Mouse (Mus musculus): ENCODE results near the gene Plekhm2. TPM values are rescaled to one million over a fixed set of nuclear protein-coding genes. Genes with fewer than 3 reads are reported as not detected.
A peak's percentile ranks its signal among the peaks of the same experiment; 100 is the strongest.

Gene Plekhm2
- polyA plus RNA-seq, 1 experiment from 2014 or later: 3.0 TPM

DNA sequence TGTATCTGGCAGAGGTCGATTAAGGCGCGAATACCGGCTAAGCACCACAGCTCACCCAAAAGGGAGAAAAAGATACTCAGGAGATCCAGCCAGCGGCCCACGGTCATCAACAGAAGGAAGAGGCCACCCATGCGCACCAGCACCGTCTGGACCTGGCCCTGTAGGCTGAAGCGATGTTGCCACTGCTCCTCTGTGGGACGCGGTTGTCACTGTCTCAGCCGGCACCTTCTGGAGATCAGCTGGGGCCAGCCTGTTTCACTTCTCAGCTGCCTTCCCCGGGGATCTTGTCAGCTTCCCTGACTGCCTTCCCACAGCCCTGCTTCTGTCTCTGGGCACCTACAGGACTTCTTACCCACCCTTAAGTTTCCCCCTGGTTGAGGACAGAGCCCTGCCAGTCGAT lies 49.8 kb downstream of the Plekhm2 start:
- Histone ChIP-seq H3K27me3 (ENCODE audit: control insufficient read depth, insufficient read depth, low read length) (no peaks in the 10 kb centered on the region; the same call in 1 of the 2 replicates), H3K36me3 (ENCODE audit: control insufficient read depth, insufficient read depth, low read length) (no peaks in the 10 kb centered on the region), H3K4me2 (no peak overlapping the region), H3K9ac (ENCODE audit: low read length) (no peak overlapping the region), H3K4me1 (ENCODE audit: control insufficient read depth, insufficient read depth, low read length) (peaks cover 5% of the 10 kb centered on the region), H3K27ac (ENCODE audit: low read depth, low read length) (no peak overlapping the region), H3K9me3 (ENCODE audit: control insufficient read depth, low read length) (no peaks in the 10 kb centered on the region), H3K4me3 (ENCODE audit: low read depth, low read length) (no peak overlapping the region)
- 86% methylated on average over 14 of the region's 14 CpGs for WGBS
- DNase-seq (ENCODE audit: low spot score, missing footprints) (peak; percentile 69), ATAC-seq (ENCODE audit: low FRiP score) (no peak)

DNA sequence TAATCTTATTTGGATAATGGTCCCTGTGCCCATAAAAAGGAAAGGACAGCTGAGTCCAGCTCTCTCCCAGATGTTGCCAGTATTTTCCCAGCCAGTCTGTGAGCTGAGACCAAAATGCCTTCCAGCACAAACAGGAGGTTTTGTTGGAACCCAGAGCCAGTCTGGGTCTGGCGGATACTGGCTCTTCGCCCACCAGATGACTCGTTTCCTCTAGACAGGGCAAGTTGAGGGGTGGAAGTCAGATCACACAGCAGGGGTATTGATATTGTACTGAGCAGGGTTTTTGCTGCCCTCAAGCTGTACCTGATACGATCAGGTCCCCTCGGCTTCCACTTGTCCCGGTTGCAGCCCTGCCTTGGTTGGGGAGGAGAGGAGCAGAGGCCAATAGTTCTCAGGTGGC lies 55.2 kb downstream of the Plekhm2 start:
- WGBS: 81% methylated on average over 6 of the region's 6 CpGs
- DNase-seq (ENCODE audit: low spot score, missing footprints): peak; percentile 10
- no peak for ATAC-seq (ENCODE audit: low FRiP score)
- Histone ChIP-seq H3K4me3 (ENCODE audit: low read depth, low read length) (no peak overlapping the region), H3K36me3 (ENCODE audit: control insufficient read depth, insufficient read depth, low read length) (no peaks in the 10 kb centered on the region), H3K4me2 (no peak overlapping the region), H3K27ac (ENCODE audit: low read depth, low read length) (no peak overlapping the region), H3K9ac (ENCODE audit: low read length) (no peak overlapping the region), H3K9me3 (ENCODE audit: control insufficient read depth, low read length) (no peaks in the 10 kb centered on the region), H3K27me3 (ENCODE audit: control insufficient read depth, insufficient read depth, low read length) (no peaks in the 10 kb centered on the region), H3K4me1 (ENCODE audit: control insufficient read depth, insufficient read depth, low read length) (no peaks in the 10 kb centered on the region)

DNA sequence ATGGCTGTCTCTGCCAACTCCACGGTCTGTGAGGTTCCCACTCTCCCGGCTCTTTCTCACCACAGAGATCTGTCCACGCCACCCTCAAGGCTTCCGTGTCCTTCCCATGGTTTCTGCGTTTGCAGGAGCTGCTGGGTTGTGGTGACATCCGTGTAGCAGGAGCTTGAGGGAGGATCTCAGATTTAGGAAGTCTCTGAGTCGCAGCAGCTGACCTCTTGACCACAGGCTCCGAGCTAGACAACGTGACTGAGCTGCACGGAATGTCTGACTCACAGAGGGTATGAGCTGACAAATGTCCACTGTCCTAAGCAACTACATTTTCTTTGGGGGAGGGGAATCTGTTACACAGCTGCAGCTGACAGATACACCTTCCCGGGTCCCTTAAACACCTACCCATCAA lies 58.8 kb downstream of the Plekhm2 start, which contains the start of gene Fblim1:
TSS of gene Fblim1 (minus strand) at position 236 of the 400 bp plus-strand sequence.
- Histone ChIP-seq H3K4me2 (no peak within 1 kb of the TSS), H3K36me3 (ENCODE audit: control insufficient read depth, insufficient read depth, low read length) (no peaks in the 10 kb centered on the region), H3K27ac (ENCODE audit: low read depth, low read length) (no peak within 1 kb of the TSS), H3K9ac (ENCODE audit: low read length) (no peak within 1 kb of the TSS), H3K4me1 (ENCODE audit: control insufficient read depth, insufficient read depth, low read length) (no peaks in the 10 kb centered on the region), H3K9me3 (ENCODE audit: control insufficient read depth, low read length) (no peaks in the 10 kb centered on the region), H3K4me3 (ENCODE audit: low read depth, low read length) (no peak within 1 kb of the TSS), H3K27me3 (ENCODE audit: control insufficient read depth, insufficient read depth, low read length) (no peaks in the 10 kb centered on the region)
- ATAC-seq (ENCODE audit: low FRiP score) (no peak), DNase-seq (ENCODE audit: low spot score, missing footprints) (no peak)
- 83% methylated on average over 11 of the region's 11 CpGs for WGBS

DNA sequence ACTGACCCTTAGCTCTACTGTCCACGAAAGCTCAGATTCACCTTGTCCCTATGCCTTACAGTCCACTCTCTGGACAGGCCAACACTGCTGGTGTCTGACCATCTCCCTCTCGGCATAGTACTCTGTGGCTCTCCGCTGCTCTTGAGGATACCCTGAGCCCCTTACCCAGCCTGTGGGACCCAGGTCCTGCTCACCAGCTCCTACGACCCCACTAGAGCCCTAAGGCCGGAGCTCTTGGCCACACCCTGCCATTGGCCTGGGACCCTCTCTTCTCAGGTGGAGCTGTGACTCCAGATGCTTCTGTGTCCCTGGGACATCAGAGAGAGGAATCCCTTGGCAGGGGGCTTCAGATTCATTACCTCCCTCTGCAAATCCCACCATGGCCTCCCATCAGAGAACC lies 59.3 kb downstream of the Plekhm2 start:
- ATAC-seq (ENCODE audit: low FRiP score) (no peak), DNase-seq (ENCODE audit: low spot score, missing footprints) (no peak)
- Histone ChIP-seq H3K4me2 (no peak overlapping the region), H3K9ac (ENCODE audit: low read length) (no peak overlapping the region), H3K36me3 (ENCODE audit: control insufficient read depth, insufficient read depth, low read length) (no peaks in the 10 kb centered on the region), H3K4me3 (ENCODE audit: low read depth, low read length) (no peak overlapping the region), H3K4me1 (ENCODE audit: control insufficient read depth, insufficient read depth, low read length) (no peaks in the 10 kb centered on the region), H3K27me3 (ENCODE audit: control insufficient read depth, insufficient read depth, low read length) (no peaks in the 10 kb centered on the region), H3K27ac (ENCODE audit: low read depth, low read length) (no peak overlapping the region), H3K9me3 (ENCODE audit: control insufficient read depth, low read length) (no peaks in the 10 kb centered on the region)
- WGBS: 92% methylated on average over 5 of the region's 5 CpGs

DNA sequence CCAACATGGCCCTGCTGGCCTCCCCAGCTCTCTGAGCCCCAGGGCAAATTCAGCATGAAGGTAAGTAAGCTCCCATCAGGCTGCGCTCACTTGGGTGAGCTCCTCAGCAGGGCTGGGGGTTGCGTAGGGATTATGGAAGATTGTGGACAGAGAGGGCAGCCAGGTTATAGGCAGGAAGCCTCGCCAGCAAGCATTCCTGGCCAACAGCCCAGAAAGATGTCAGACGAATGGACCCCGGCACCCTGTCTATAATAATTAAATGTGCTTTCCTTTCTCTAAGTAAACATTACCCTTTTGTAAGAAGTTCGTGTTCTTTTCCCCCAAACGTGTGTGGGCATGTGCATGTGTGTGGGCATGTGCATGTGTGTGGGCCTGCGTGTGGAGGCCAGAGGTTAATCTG lies 60.2 kb downstream of the Plekhm2 start:
- H3K4me3 ChIP-seq (ENCODE audit: low read depth, low read length): no peak overlapping the region
- DNase-seq (ENCODE audit: low spot score, missing footprints) (no peak), ATAC-seq (ENCODE audit: low FRiP score) (no peak)
- H3K4me2 ChIP-seq: no peak overlapping the region
- peaks cover 6% of the 10 kb centered on the region for H3K27me3 ChIP-seq (ENCODE audit: control insufficient read depth, insufficient read depth, low read length)
- no peaks in the 10 kb centered on the region for H3K36me3 ChIP-seq (ENCODE audit: control insufficient read depth, insufficient read depth, low read length)
- H3K4me1 ChIP-seq (ENCODE audit: control insufficient read depth, insufficient read depth, low read length): peaks cover 4% of the 10 kb centered on the region
- no peak overlapping the region for H3K9ac ChIP-seq (ENCODE audit: low read length)
- 75% methylated on average over 8 of the region's 8 CpGs for WGBS
- no peaks in the 10 kb centered on the region for H3K9me3 ChIP-seq (ENCODE audit: control insufficient read depth, low read length)
- H3K27ac ChIP-seq (ENCODE audit: low read depth, low read length): no peak overlapping the region

DNA sequence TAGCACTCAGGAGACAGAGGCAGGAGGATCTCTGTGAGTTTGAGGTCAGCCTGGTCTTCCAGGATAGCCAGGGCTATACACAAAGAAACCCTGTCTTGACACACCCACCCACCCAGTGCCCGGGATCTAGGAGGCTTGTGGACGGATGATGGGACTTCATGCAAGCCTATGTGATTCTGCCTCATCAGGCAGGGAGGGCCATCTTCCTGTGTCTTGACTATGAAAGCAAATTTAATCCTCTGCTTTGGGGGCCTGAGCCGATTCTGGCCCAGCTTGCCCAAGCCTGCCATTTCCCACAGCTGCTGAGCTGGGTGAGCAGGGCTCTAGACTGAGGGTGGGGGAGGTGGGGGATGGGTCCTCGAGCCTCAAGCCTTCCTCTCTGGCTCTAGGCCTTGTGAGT lies 60.8 kb downstream of the Plekhm2 start:
- ATAC-seq (ENCODE audit: low FRiP score): no peak

DNA sequence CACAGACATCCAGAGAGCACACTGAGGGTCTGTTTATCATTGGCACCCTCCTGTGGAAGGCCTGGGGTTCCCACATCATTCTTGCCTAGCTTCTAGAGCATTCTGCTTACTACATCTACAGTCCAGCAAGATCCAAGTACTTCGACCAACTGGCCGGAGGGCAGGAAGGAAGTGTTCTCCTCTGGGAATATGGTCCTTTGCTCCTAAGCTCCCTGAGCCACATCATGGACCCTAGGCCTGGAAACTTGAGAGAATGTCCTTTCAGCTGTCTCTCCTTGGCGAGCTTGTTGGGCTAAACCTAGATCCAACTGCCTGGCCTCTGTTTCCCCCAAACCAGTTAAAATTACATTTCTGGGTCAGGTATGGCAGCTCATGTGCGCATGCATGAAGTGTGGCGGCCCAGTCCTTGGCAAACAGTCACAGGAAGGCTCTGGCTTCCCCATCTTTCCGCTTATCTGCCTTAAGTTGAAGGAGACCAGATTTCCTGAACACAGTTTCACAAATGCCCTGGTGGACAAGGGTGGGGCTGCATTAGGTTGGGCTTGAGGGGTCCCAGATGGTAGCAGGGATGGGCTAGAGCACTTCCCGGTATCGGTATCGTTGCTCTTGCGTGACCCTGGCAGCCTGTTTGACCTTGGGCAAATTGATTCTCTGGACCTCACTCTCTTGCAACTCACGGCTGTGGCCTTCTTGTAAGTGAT lies 62.0 kb downstream of the Plekhm2 start:
- no peak overlapping the region for H3K4me2 ChIP-seq
- ATAC-seq (ENCODE audit: low FRiP score): no peak
- WGBS: 81% methylated on average over 11 of the region's 11 CpGs

More for the DNA sequence above, 60.8 kb downstream of the Plekhm2 start:
- DNase-seq (ENCODE audit: low spot score, missing footprints): no peak
- peaks cover 6% of the 10 kb centered on the region for H3K4me1 ChIP-seq (ENCODE audit: control insufficient read depth, insufficient read depth, low read length)
- no peaks in the 10 kb centered on the region for H3K9me3 ChIP-seq (ENCODE audit: control insufficient read depth, low read length)
- WGBS: 78% methylated on average over 4 of the region's 4 CpGs
- H3K9ac ChIP-seq (ENCODE audit: low read length): no peak overlapping the region
- no peak overlapping the region for H3K27ac ChIP-seq (ENCODE audit: low read depth, low read length)
- H3K4me2 ChIP-seq: no peak overlapping the region
- H3K27me3 ChIP-seq (ENCODE audit: control insufficient read depth, insufficient read depth, low read length): peaks cover 12% of the 10 kb centered on the region
- H3K36me3 ChIP-seq (ENCODE audit: control insufficient read depth, insufficient read depth, low read length): no peaks in the 10 kb centered on the region
- no peak overlapping the region for H3K4me3 ChIP-seq (ENCODE audit: low read depth, low read length)

DNA sequence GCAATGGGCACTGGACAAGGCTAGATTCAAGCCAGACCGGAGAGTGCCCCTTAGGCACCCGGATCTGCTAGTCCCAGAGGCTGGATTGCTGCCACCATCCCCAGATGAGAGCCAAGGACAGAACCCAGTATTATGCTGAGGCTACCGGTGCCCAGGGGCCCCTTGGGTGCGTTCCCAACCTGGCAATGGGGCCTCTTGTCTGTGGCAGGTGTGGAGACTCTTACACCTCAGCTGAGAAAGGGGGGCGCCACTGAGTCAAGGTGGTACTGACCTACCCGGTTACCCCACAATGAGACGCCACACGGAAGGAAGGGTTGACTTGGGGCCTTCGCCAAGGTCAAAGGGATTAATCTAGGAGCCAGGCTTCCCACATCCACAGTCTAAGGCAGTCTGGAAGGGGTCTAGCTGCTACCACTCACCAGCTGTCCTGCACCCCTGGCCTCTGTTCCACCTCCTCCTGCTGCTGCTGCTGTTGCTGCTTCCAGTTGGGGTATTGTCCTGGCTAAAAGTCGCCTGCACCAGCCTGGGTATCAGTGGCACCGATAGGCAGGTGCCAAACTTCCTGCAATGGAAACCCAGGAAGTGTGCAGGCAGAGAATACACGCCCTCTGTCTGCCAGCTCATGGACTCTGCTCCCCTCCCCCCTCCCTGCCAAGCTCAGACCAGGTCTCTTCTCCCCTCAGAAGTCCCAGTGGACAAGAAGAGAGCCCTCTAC lies 63.4 kb downstream of the Plekhm2 start:
- peak; percentile 80 for DNase-seq (ENCODE audit: low spot score, missing footprints)
- Histone ChIP-seq H3K9ac (ENCODE audit: low read length) (no peak overlapping the region), H3K27me3 (ENCODE audit: control insufficient read depth, insufficient read depth, low read length) (peaks cover 15% of the 10 kb centered on the region), H3K9me3 (ENCODE audit: control insufficient read depth, low read length) (no peaks in the 10 kb centered on the region), H3K36me3 (ENCODE audit: control insufficient read depth, insufficient read depth, low read length) (no peaks in the 10 kb centered on the region), H3K4me3 (ENCODE audit: low read depth, low read length) (no peak overlapping the region), H3K4me1 (ENCODE audit: control insufficient read depth, insufficient read depth, low read length) (peaks cover 15% of the 10 kb centered on the region), H3K4me2 (no peak overlapping the region), H3K27ac (ENCODE audit: low read depth, low read length) (no peak overlapping the region)
- 73% methylated on average over 12 of the region's 12 CpGs for WGBS
- ATAC-seq (ENCODE audit: low FRiP score): no peak

More for the DNA sequence above, 62.0 kb downstream of the Plekhm2 start:
- Histone ChIP-seq H3K4me1 (ENCODE audit: control insufficient read depth, insufficient read depth, low read length) (peaks cover 15% of the 10 kb centered on the region), H3K27ac (ENCODE audit: low read depth, low read length) (no peak overlapping the region), H3K9ac (ENCODE audit: low read length) (no peak overlapping the region), H3K36me3 (ENCODE audit: control insufficient read depth, insufficient read depth, low read length) (no peaks in the 10 kb centered on the region), H3K27me3 (ENCODE audit: control insufficient read depth, insufficient read depth, low read length) (peaks cover 15% of the 10 kb centered on the region), H3K9me3 (ENCODE audit: control insufficient read depth, low read length) (no peaks in the 10 kb centered on the region), H3K4me3 (ENCODE audit: low read depth, low read length) (no peak overlapping the region)
- no peak for DNase-seq (ENCODE audit: low spot score, missing footprints)

DNA sequence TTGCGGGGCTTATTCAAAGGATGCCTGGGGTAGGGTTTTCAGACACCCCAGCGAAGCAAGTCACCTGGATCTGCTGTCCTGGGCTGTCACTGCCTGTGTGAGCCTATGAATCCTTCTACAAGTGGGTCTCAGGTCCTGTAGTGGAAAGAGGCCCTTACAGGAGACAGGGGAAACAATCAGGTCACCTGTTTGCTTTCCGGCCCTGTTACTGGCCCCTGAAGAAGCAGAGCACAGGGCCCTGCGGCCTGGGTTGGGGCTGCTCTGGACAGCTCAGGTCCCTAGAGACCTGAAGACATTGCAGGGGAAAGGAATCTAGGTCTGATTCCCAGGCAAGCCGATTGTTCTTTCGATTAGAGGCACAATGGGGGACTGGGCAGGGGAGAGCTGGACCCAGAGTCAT lies 64.3 kb downstream of the Plekhm2 start:
- Histone ChIP-seq H3K4me1 (ENCODE audit: control insufficient read depth, insufficient read depth, low read length) (peaks cover 15% of the 10 kb centered on the region), H3K9me3 (ENCODE audit: control insufficient read depth, low read length) (no peaks in the 10 kb centered on the region), H3K4me3 (ENCODE audit: low read depth, low read length) (no peak overlapping the region), H3K27me3 (ENCODE audit: control insufficient read depth, insufficient read depth, low read length) (peaks cover 15% of the 10 kb centered on the region), H3K36me3 (ENCODE audit: control insufficient read depth, insufficient read depth, low read length) (no peaks in the 10 kb centered on the region), H3K27ac (ENCODE audit: low read depth, low read length) (no peak overlapping the region), H3K9ac (ENCODE audit: low read length) (no peak overlapping the region), H3K4me2 (no peak overlapping the region)
- no peak for DNase-seq (ENCODE audit: low spot score, missing footprints)
- peak; percentile 27; the same call in 1 of the 2 replicates for ATAC-seq (ENCODE audit: low FRiP score)
- 23% methylated on average over 6 of the region's 6 CpGs for WGBS

All from midbrain, embryonic 11.5 days (tissue).